29 mouse cellular contexts compared by ENCODE assay signal in the genomic region with DNA sequence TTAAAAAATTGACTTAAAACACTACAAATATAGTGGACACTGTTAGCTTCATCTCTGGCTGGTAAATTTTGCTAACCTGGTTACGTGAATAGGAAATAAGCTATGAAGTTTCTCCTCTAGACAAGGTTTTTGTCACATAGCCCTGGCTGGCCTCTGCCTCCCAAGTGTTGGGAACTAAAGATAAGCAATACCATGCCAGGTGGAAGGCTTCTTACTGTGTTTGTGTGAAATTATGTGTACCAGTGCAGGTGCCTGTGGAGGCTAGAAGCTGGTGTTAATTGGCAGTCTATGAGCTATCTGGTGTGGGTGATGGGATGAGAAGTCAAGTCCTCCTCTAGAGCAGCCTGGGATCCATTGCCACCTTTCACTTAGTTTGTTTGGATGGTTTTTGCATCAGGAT. TPM values are rescaled to one million over a fixed set of nuclear protein-coding genes. Genes with fewer than 3 reads are reported as not detected.
A peak's percentile ranks its signal among the peaks of the same experiment; 100 is the strongest.
DNase-seq lines count a peak whose midpoint lies in the region; ATAC-seq and TF ChIP-seq lines count a peak whose summit lies in the region.
"Had no signal": no experiment of that assay in that cellular context is flagged by ENCODE, and none has a peak within 500 bp of the region (broad histone marks: within the 10 kb centered on the region; RNA-seq: fewer than 3 reads in every experiment).

No protein-coding gene starts in this region.

- no peak for DNase-seq in liver, embryonic 11.5 days (ENCODE audit: low spot score)
- DNase-seq in liver: no peak
- no peak for DNase-seq in liver, embryonic 14.5 days (ENCODE audit: low read depth in 3 of 3, low spot score in 3 of 3)
- DNase-seq in lung, postnatal 0 days (ENCODE audit: low spot score): no peak
- DNase-seq: adrenal gland, adult 2 months; adrenal gland, postnatal 14 days; B cell, adult 2 months; cerebellum, adult 18-20 months; cerebellum, adult 9-11 months; cerebellum, postnatal 25 days; forebrain, postnatal 0 days; gastrocnemius, adult 2 months; gastrocnemius, postnatal 14 days; heart, adult 18-20 months; heart, postnatal 10 days; heart, postnatal 36 days had no signal

- H3K4me3 ChIP-seq in liver, embryonic 11.5 days (ENCODE audit: low read depth, low read length): no peak overlapping the region
- no peak overlapping the region for H3K4me3 ChIP-seq in brown adipose tissue, adult 24 weeks (ENCODE audit: insufficient read depth, low read depth, low read length)
- no peak overlapping the region for H3K4me3 ChIP-seq in liver, embryonic 14.5 days (ENCODE audit: insufficient read depth in 1 of 2, low read depth in 2 of 2, low read length in 2 of 2)
- H3K4me3 ChIP-seq in lung, postnatal 0 days (ENCODE audit: low read depth, low read length): no peak overlapping the region
- H3K4me3 ChIP-seq in hindbrain, embryonic 13.5 days: no peak overlapping the region
- H3K4me3 ChIP-seq: embryonic facial prominence, embryonic 12.5 days; embryonic facial prominence, embryonic 15.5 days; gastrocnemius, adult 2 months; heart, embryonic 12.5 days; heart, embryonic 15.5 days; hindbrain, embryonic 10.5 days had no signal

- 90% methylated on average over 1 of the region's 1 CpGs for WGBS in liver, embryonic 11.5 days
- WGBS in liver, embryonic 14.5 days (ENCODE audit: insufficient replicate concordance): 82% methylated on average over 1 of the region's 1 CpGs
- 93% methylated on average over 1 of the region's 1 CpGs for WGBS in lung, postnatal 0 days
- 98% methylated on average over 1 of the region's 1 CpGs for WGBS in hindbrain, embryonic 13.5 days

- no peak for TF ChIP-seq EP300 in liver, embryonic 14.5 days (IDR thresholded peaks at IDR 0.05; ENCODE audit: low read depth)
- no peak for TF ChIP-seq EP300 in lung, postnatal 0 days (IDR thresholded peaks at IDR 0.05)

- TF ChIP-seq CTCF in liver, embryonic 14.5 days (IDR thresholded peaks at IDR 0.05; ENCODE audit: low read depth): no peak
- TF ChIP-seq CTCF in lung, postnatal 0 days (IDR thresholded peaks at IDR 0.05): no peak

- peaks cover 7% of the 10 kb centered on the region; the same call in 1 of the 2 replicates for H3K4me1 ChIP-seq in liver, embryonic 11.5 days (replicated peaks; ENCODE audit: control insufficient read depth, insufficient read depth, low read length)
- peaks cover 2% of the 10 kb centered on the region for H3K4me1 ChIP-seq in brown adipose tissue, adult 24 weeks (ENCODE audit: control insufficient read depth, insufficient read depth, insufficient read length, low read length)
- peaks cover 10 to 11% of the 10 kb centered on the region in 2 experiments for H3K4me1 ChIP-seq in liver, embryonic 14.5 days (replicated peaks; ENCODE audit: control insufficient read depth in 2 of 2, insufficient read depth in 2 of 2, low read length in 1 of 2)
- H3K4me1 ChIP-seq in lung, postnatal 0 days (ENCODE audit: insufficient read depth, low read depth, low read length): peaks cover 7% of the 10 kb centered on the region; the same call in 1 of the 2 replicates
- H3K4me1 ChIP-seq in hindbrain, embryonic 13.5 days (replicated peaks): peaks cover 5% of the 10 kb centered on the region; the same call in 1 of the 2 replicates

- peaks cover 24% of the 10 kb centered on the region for H3K36me3 ChIP-seq in liver, embryonic 11.5 days (ENCODE audit: control insufficient read depth, insufficient read depth, low read length)
- H3K36me3 ChIP-seq in liver, embryonic 14.5 days (replicated peaks; ENCODE audit: control insufficient read depth, insufficient read depth, low read depth): peaks cover 54% of the 10 kb centered on the region
- peaks cover 20% of the 10 kb centered on the region for H3K36me3 ChIP-seq in lung, postnatal 0 days (ENCODE audit: insufficient read depth, low read length)
- peaks cover 41% of the 10 kb centered on the region for H3K36me3 ChIP-seq in hindbrain, embryonic 13.5 days

- no peak overlapping the region for H3K9ac ChIP-seq in liver, embryonic 11.5 days (ENCODE audit: low read depth, low read length)
- H3K9ac ChIP-seq in liver, embryonic 14.5 days (replicated peaks): no peak overlapping the region
- H3K9ac ChIP-seq in lung, postnatal 0 days (replicated peaks; ENCODE audit: low read depth): no peak overlapping the region
- no peak overlapping the region for H3K9ac ChIP-seq in hindbrain, embryonic 13.5 days
- H3K9ac ChIP-seq: embryonic facial prominence, embryonic 12.5 days; embryonic facial prominence, embryonic 15.5 days; forebrain, postnatal 0 days; heart, embryonic 12.5 days; heart, embryonic 15.5 days; hindbrain, embryonic 14.5 days had no signal

- no peak overlapping the region for H3K4me2 ChIP-seq in liver, embryonic 11.5 days
- no peak overlapping the region for H3K4me2 ChIP-seq in liver, embryonic 14.5 days (ENCODE audit: low read depth)
- H3K4me2 ChIP-seq in lung, postnatal 0 days (replicated peaks; ENCODE audit: low read depth, low read length): no peak overlapping the region
- H3K4me2 ChIP-seq in hindbrain, embryonic 13.5 days: no peak overlapping the region
- H3K4me2 ChIP-seq: embryonic facial prominence, embryonic 12.5 days; embryonic facial prominence, embryonic 15.5 days; heart, embryonic 12.5 days; heart, embryonic 15.5 days; hindbrain, embryonic 14.5 days had no signal

- H3K27me3 ChIP-seq in liver, embryonic 11.5 days (replicated peaks; ENCODE audit: control insufficient read depth, insufficient read depth, low read length): no peaks in the 10 kb centered on the region
- H3K27me3 ChIP-seq in liver, embryonic 14.5 days (ENCODE audit: control insufficient read depth, insufficient read depth, low read length): no peaks in the 10 kb centered on the region
- no peaks in the 10 kb centered on the region for H3K27me3 ChIP-seq in lung, postnatal 0 days (replicated peaks; ENCODE audit: insufficient read depth, low read length)
- no peaks in the 10 kb centered on the region for H3K27me3 ChIP-seq in hindbrain, embryonic 13.5 days
- H3K27me3 ChIP-seq: CH12.LX; embryonic facial prominence, embryonic 12.5 days; embryonic facial prominence, embryonic 15.5 days; heart, embryonic 12.5 days; heart, embryonic 15.5 days had no signal

- H3K27ac ChIP-seq in liver, embryonic 11.5 days (ENCODE audit: low read depth, low read length): no peak overlapping the region
- H3K27ac ChIP-seq in brown adipose tissue, adult 24 weeks (replicated peaks; ENCODE audit: low read depth, low read length): peak overlapping the region; percentile 54; the same call in 1 of the 2 replicates
- no peak overlapping the region; the same call in 1 of the 2 replicates for H3K27ac ChIP-seq in liver, embryonic 14.5 days
- H3K27ac ChIP-seq in lung, postnatal 0 days (ENCODE audit: low read length): no peak overlapping the region
- H3K27ac ChIP-seq in hindbrain, embryonic 13.5 days: no peak overlapping the region
- H3K27ac ChIP-seq: embryonic facial prominence, embryonic 12.5 days; embryonic facial prominence, embryonic 15.5 days; gastrocnemius, adult 2 months; heart, embryonic 15.5 days; hindbrain, embryonic 10.5 days; hindbrain, embryonic 14.5 days; hindbrain, postnatal 0 days had no signal

- H3K9me3 ChIP-seq in liver, embryonic 11.5 days (ENCODE audit: control insufficient read depth, low read length): no peaks in the 10 kb centered on the region
- no peaks in the 10 kb centered on the region for H3K9me3 ChIP-seq in liver, embryonic 14.5 days (ENCODE audit: control insufficient read depth, low read length)
- no peaks in the 10 kb centered on the region for H3K9me3 ChIP-seq in lung, postnatal 0 days (ENCODE audit: low read length)
- no peaks in the 10 kb centered on the region for H3K9me3 ChIP-seq in hindbrain, embryonic 13.5 days
- H3K9me3 ChIP-seq: embryonic facial prominence, embryonic 12.5 days; embryonic facial prominence, embryonic 15.5 days; G1E; heart, embryonic 12.5 days; heart, embryonic 15.5 days; hindbrain, embryonic 10.5 days had no signal

- 0 out of 2 replicates have a peak, but pooled peaks have one; percentile 53 for ATAC-seq in liver, embryonic 11.5 days (replicated peaks; ENCODE audit: low FRiP score)
- ATAC-seq in liver, embryonic 14.5 days (ENCODE audit: insufficient read depth): 0 out of 2 replicates have a peak, but pooled peaks have one; percentile 13
- ATAC-seq in megakaryocyte-erythroid progenitor cell, adult 5-6 weeks (replicated peaks; ENCODE audit: low FRiP score, low TSS enrichment, poor library complexity, severe bottlenecking): 0 out of 2 replicates have a peak, but pooled peaks have one; percentile 57
- ATAC-seq in lung, postnatal 0 days: no peak
- ATAC-seq in hindbrain, embryonic 13.5 days (ENCODE audit: low FRiP score): no peak
- ATAC-seq: forebrain, embryonic 14.5 days; forebrain, postnatal 0 days; hindbrain, postnatal 0 days had no signal

RNA-seq across cellular contexts. Expression of gene Setd5, which starts 8.0 kb away (rescaled TPM):
- polyA plus RNA-seq in liver, embryonic 11.5 days (2014; fragmentation: Nextera tagmentation; extraction: Ambion mirVana): 56.8 and 58.6 TPM in 2 replicates
- 17.0 and 19.0 TPM in 2 replicates for polyA plus RNA-seq in brown adipose tissue, adult 24 weeks (2012; ENCODE audit: insufficient read depth, insufficient read length, missing spikeins)
- polyA plus RNA-seq in liver, embryonic 14.5 days (2012; rRNA removed): 10.5 and 11.8 TPM in 2 replicates
- polyA plus RNA-seq in liver, embryonic 14.5 days (2014; fragmentation: Nextera tagmentation; extraction: Ambion mirVana): 14.1 and 16.2 TPM in 2 replicates
- 136 and 143 TPM in 2 replicates for total RNA-seq in megakaryocyte-erythroid progenitor cell, adult 5-6 weeks (2014; fragmentation: Nextera tagmentation)
- 79.1 and 80.2 TPM in 2 replicates for total RNA-seq in megakaryocyte-erythroid progenitor cell, adult 5-6 weeks (2017)
- 44.2 and 44.9 TPM in 2 replicates for polyA plus RNA-seq in lung, postnatal 0 days (2015; fragmentation: Nextera tagmentation; extraction: Ambion mirVana)
- 51.2 and 54.7 TPM in 2 replicates for polyA plus RNA-seq in hindbrain, embryonic 13.5 days (2015; fragmentation: Nextera tagmentation; extraction: Ambion mirVana)

RNA-seq across cellular contexts. Expression of gene Thumpd3, which starts 23.1 kb away (rescaled TPM):
- polyA plus RNA-seq in liver, embryonic 11.5 days (2014; fragmentation: Nextera tagmentation; extraction: Ambion mirVana): 70.5 and 72.5 TPM in 2 replicates
- polyA plus RNA-seq in brown adipose tissue, adult 24 weeks (2012; ENCODE audit: insufficient read depth, insufficient read length, missing spikeins): 25.4 and 34.9 TPM in 2 replicates
- 14.0 and 19.6 TPM in 2 replicates for polyA plus RNA-seq in liver, embryonic 14.5 days (2012; rRNA removed)
- polyA plus RNA-seq in liver, embryonic 14.5 days (2014; fragmentation: Nextera tagmentation; extraction: Ambion mirVana): 35.4 and 35.7 TPM in 2 replicates
- total RNA-seq in megakaryocyte-erythroid progenitor cell, adult 5-6 weeks (2014; fragmentation: Nextera tagmentation): 123 and 125 TPM in 2 replicates
- total RNA-seq in megakaryocyte-erythroid progenitor cell, adult 5-6 weeks (2017): 147 and 161 TPM in 2 replicates
- polyA plus RNA-seq in lung, postnatal 0 days (2015; fragmentation: Nextera tagmentation; extraction: Ambion mirVana): 24.0 and 25.3 TPM in 2 replicates
- polyA plus RNA-seq in hindbrain, embryonic 13.5 days (2015; fragmentation: Nextera tagmentation; extraction: Ambion mirVana): 56.4 and 58.8 TPM in 2 replicates

Comparison
In these comparisons a context has a peak if more than half of its experiments do, and no peak if none do; other contexts are left out.
1. ATAC-seq: peak in liver, embryonic 11.5 days (single experiment), liver, embryonic 14.5 days (single experiment) and megakaryocyte-erythroid progenitor cell, adult 5-6 weeks (single experiment); none in lung, postnatal 0 days (single experiment) and hindbrain, embryonic 13.5 days (single experiment).